Mouse (Mus musculus) midbrain, embryonic 11.5 days (tissue): ENCODE data around the gene Egfl7. TPM values are rescaled to one million over a fixed set of nuclear protein-coding genes. Genes with fewer than 3 reads are reported as not detected.

Experiments
- ATAC-seq: fragments of 200-750 bp; cut with Nextera tagmentation; 2 replicates; pipeline ENCODE4 v1.8.0; 2017; ENCODE audit warnings: moderate TSS enrichment, moderate library complexity; ENCODE audit not compliant: low FRiP score
- DNase-seq: peaks from one replicate; pipeline ENCODE4 v3.0.0; 2015; ENCODE audit warnings: low spot score; ENCODE audit errors: missing footprints
- H3K27ac ChIP-seq: fragments of 300-500 bp; sonication (generic); 2 replicates; pipeline ENCODE4 v1.5.1; 2014; ENCODE audit warnings: low read depth, low read length
- H3K27me3 ChIP-seq: fragments of 300-500 bp; sonication (generic); 2 replicates; pipeline ENCODE4 v1.6.1; 2014; ENCODE audit warnings: mild to moderate bottlenecking, low read length, moderate library complexity, mixed read lengths; ENCODE audit not compliant: control insufficient read depth, insufficient read depth
- H3K36me3 ChIP-seq: fragments of 300-500 bp; sonication (generic); 2 replicates; pipeline ENCODE4 v1.6.1; 2014; ENCODE audit warnings: mild to moderate bottlenecking, low read length, moderate library complexity, mixed read lengths; ENCODE audit not compliant: control insufficient read depth, insufficient read depth
- H3K4me1 ChIP-seq: fragments of 300-500 bp; sonication (generic); 2 replicates; pipeline ENCODE4 v1.6.1; 2014; ENCODE audit warnings: low read length; ENCODE audit not compliant: control insufficient read depth, insufficient read depth
- H3K4me2 ChIP-seq: fragments of 300-500 bp; sonication (generic); 2 replicates; pipeline ENCODE4 v1.6.1; 2014; ENCODE audit warnings: mild to moderate bottlenecking, moderate library complexity
- H3K4me3 ChIP-seq: fragments of 300-500 bp; sonication (generic); 2 replicates; pipeline ENCODE4 v1.5.1; 2014; ENCODE audit warnings: low read depth, low read length
- H3K9ac ChIP-seq: fragments of 300-500 bp; sonication (generic); 2 replicates; pipeline ENCODE4 v1.6.1; 2014; ENCODE audit warnings: low read length
- H3K9me3 ChIP-seq: fragments of 300-500 bp; sonication (generic); 2 replicates; pipeline ENCODE4 v1.6.1; 2016; ENCODE audit warnings: low read length; ENCODE audit not compliant: control insufficient read depth
- WGBS: fragments of 180-500 bp; shearing (Covaris S2); extraction: QIAGEN DNeasy Blood & Tissue Kit; methylation state at CpG from one replicate; pipeline ENCODE4 v1.1.7; 2014; 5-methylcytosine and 5-hydroxymethylcytosine counted together
- polyA plus RNA-seq: library from polyadenylated mRNA; unstranded; fragments of >200 nt; fragmentation: Nextera tagmentation; extraction: Ambion mirVana; gene quantifications from 2 replicates; pipeline ENCODE4 v1.2.1, GENCODE M21; 2014

Egfl7 gene
- polyA plus RNA-seq, 1 experiment from 2014 or later = 58.3 TPM

DNA sequence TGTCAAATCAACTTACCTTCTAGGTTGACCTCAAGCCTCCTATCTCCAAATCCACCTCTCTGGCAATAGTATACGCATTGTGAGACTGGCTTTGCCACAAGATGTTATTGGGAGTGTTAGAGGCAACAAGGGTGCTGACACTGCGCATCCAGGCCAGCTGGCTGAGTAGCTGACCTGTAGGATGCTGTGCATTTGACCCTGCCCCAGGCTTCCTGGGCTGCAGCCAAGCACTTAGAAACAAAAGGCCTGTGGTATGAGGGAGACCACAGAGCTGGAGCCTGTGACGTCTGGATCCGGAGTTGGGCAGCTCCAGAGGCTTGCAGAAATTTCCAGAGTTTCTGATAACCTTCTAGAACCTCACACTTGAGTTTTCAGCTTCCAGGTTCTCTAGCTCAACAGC, 36.7 kb upstream of the Egfl7 start:
- no peak overlapping the region for H3K9ac ChIP-seq
- no peak overlapping the region for H3K27ac ChIP-seq
- WGBS = 81% methylated on average over 4 of the region's 4 CpGs
- H3K4me2 ChIP-seq = no peak overlapping the region
- H3K36me3 ChIP-seq = no peaks in the 10 kb centered on the region
- DNase-seq (no peak), ATAC-seq (no peak)
- H3K4me1 ChIP-seq = peaks cover 19% of the 10 kb centered on the region
- no peaks in the 10 kb centered on the region for H3K27me3 ChIP-seq
- H3K4me3 ChIP-seq = no peak overlapping the region
- no peaks in the 10 kb centered on the region for H3K9me3 ChIP-seq

DNA sequence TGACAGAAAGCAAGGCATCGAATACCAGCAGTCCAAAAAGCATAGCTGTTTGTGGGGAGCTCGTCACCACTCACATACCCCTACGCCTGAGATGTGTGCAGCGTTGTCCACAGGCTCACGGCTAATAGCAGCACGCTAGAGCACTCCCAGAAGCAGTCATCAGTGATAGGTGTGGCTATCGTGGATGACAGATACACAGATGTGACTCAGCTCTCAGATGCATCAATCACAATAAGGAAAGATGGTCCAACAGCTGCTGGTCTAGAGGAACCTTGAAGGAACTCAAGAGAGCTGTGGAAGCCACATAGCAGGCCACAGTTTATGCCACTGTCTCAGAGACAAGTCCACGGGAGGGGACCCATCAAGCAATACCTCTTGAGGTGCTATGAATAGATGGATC, 36.0 kb upstream of the Egfl7 start:
- WGBS = 92% methylated on average over 8 of the region's 8 CpGs
- no peaks in the 10 kb centered on the region for H3K9me3 ChIP-seq
- H3K27ac ChIP-seq = no peak overlapping the region
- H3K27me3 ChIP-seq = no peaks in the 10 kb centered on the region
- no peak overlapping the region for H3K9ac ChIP-seq
- peaks cover 19% of the 10 kb centered on the region for H3K4me1 ChIP-seq
- no peak for DNase-seq
- H3K4me3 ChIP-seq = no peak overlapping the region
- H3K4me2 ChIP-seq = no peak overlapping the region
- H3K36me3 ChIP-seq = no peaks in the 10 kb centered on the region
- no peak for ATAC-seq

DNA sequence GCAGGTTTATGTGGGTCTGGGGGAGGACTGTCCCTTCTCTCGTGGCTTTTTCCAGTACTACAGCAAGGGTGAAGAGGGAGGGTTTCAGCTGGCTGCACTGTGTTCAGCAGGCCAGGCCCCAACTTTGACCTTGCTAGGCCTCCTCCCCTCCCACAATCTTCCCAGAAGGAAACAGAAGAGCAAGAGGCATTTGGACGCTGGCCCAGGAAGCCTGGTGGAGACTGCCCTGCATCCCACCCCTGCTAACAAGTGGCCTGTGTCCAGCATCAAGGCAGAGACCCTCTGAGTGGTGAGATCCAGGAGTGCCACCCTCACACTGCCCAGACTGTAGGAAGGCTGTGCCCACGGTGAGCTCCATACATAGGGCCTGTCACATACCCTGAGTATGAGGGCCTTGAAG, 35.5 kb upstream of the Egfl7 start:
- 69% methylated on average over 3 of the region's 3 CpGs for WGBS
- no peak overlapping the region for H3K27ac ChIP-seq
- ATAC-seq = no peak

DNA sequence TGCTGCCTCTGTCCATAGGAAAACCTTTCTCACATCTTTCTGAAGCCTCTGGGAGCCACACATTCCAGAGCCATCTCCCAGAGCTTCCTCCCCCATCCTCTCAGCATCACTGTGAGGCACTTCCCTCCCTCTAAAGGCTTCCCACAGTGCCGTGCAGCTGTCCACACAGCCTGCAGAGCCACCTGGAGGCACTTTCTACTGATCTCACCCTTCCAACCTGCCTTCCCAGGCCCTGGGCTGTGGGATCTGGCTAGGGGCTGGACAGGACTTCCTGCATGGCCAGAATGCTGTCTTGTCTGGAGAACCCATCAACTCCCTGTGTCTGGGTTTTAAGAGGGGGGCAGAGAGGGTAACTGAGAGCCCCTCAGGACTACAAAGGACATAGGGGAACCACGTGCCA, 32.3 kb upstream of the Egfl7 start:
- Histone ChIP-seq H3K27ac (no peak overlapping the region), H3K4me3 (no peak overlapping the region), H3K9me3 (no peaks in the 10 kb centered on the region), H3K4me2 (no peak overlapping the region), H3K4me1 (peaks cover 8% of the 10 kb centered on the region), H3K27me3 (no peaks in the 10 kb centered on the region), H3K36me3 (no peaks in the 10 kb centered on the region), H3K9ac (peak overlapping the region; percentile 30; the same call in 1 of the 2 replicates)
- WGBS = 26% methylated on average over 2 of the region's 2 CpGs
- ATAC-seq (peak; percentile 50; the same call in 1 of the 2 replicates), DNase-seq (peak; percentile 85)

More for the DNA sequence above, 35.5 kb upstream of the Egfl7 start:
- Histone ChIP-seq H3K9ac (no peak overlapping the region), H3K27me3 (no peaks in the 10 kb centered on the region), H3K4me1 (peaks cover 19% of the 10 kb centered on the region), H3K36me3 (no peaks in the 10 kb centered on the region), H3K4me3 (no peak overlapping the region), H3K4me2 (no peak overlapping the region), H3K9me3 (no peaks in the 10 kb centered on the region)
- no peak for DNase-seq

DNA sequence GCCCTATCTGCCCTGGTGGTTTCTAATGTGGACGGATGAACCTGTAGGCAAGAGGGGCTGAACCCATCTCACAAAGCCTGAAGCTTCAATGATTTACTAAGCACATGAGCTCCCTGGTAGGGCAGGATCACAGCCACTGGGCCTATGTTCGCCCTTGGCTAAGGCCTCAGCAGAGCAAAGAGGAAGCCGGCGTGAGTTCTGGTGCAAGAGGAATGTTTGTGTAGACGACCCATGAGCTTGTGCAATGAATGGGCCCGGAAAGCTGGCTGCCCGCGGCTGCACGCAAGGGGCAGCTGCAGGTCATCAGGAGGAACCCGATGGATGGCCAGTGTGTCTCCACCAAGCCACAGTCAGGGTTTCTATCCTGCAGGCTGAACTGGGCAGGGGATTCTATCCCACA, 30.0 kb upstream of the Egfl7 start:
- ATAC-seq (no peak), DNase-seq (no peak)
- H3K4me1 ChIP-seq = peaks cover 8% of the 10 kb centered on the region
- H3K36me3 ChIP-seq = no peaks in the 10 kb centered on the region
- no peak overlapping the region for H3K4me2 ChIP-seq
- no peaks in the 10 kb centered on the region for H3K27me3 ChIP-seq
- 91% methylated on average over 10 of the region's 10 CpGs for WGBS
- no peak overlapping the region for H3K9ac ChIP-seq
- H3K9me3 ChIP-seq = no peaks in the 10 kb centered on the region
- no peak overlapping the region for H3K4me3 ChIP-seq
- H3K27ac ChIP-seq = no peak overlapping the region

DNA sequence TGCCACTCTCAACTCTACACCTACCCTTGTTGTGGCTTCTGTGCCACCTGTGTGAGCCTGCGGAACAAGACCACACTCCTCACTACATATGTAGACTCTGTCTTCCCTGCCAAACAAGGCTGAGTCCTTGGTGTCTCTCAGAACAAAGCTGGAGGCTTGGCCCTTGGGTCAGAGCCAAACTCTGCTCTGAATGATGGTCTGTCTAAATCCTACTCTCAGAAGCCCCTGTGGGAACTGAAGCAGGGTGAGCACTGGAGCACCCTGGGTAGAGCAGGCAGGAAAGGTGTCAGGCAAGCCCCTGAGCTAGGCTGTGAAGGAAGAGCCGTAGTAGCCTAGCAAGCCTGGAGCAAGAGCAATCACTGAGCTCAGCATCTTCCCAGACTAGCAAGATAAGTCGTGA, 29.6 kb upstream of the Egfl7 start:
- Histone ChIP-seq H3K4me1 (peaks cover 8% of the 10 kb centered on the region), H3K9ac (no peak overlapping the region), H3K4me3 (no peak overlapping the region), H3K4me2 (no peak overlapping the region), H3K9me3 (no peaks in the 10 kb centered on the region), H3K27ac (no peak overlapping the region), H3K36me3 (no peaks in the 10 kb centered on the region), H3K27me3 (no peaks in the 10 kb centered on the region)
- 84% methylated on average over 3 of the region's 3 CpGs for WGBS
- DNase-seq (no peak), ATAC-seq (no peak)

DNA sequence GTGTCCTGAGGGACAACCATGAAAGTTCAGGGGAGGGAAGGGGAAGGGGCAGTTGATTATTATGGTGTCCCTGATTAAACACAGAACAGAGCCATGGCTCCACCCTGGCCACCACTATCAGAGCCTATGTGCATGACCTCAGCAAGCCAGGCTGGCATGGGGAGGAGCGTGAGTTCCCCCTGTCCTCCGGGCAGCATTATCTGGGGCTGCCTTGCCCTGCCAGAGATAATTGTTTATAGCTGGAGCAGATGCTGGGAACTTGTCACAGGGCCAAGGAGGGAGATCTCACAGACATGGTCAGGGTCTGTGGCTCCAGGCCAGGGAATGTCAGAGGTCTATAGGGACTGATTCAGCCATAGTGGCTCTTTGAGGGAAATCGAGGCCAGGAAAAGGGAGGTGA, 29.0 kb upstream of the Egfl7 start:
- no peak for DNase-seq
- Histone ChIP-seq H3K4me1 (peaks cover 8% of the 10 kb centered on the region), H3K36me3 (no peaks in the 10 kb centered on the region), H3K9ac (no peak overlapping the region), H3K9me3 (no peaks in the 10 kb centered on the region), H3K4me3 (no peak overlapping the region), H3K4me2 (no peak overlapping the region), H3K27me3 (no peaks in the 10 kb centered on the region), H3K27ac (no peak overlapping the region)
- ATAC-seq = no peak
- WGBS = 92% methylated on average over 3 of the region's 3 CpGs

DNA sequence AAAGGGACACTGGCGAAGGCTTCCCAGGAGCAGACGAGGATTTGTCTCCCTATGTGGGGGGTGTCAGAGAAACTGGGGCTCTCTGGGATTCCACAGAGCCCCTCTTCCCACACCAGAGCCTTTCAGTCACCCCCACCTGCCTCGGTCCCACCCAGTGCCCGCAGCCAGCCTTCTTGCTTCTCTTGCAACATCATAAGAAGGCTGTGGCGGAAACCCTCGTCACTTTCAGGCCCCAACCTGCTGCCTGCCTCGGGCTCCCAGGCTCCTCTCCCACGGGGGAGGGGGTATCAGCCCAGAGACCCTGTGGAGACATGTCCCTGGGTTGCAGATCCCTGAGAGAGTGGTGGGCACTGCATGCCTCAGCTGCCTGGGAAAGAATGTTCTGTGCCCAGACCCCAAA, 28.4 kb upstream of the Egfl7 start:
- H3K4me1 ChIP-seq = peaks cover 8% of the 10 kb centered on the region
- no peaks in the 10 kb centered on the region for H3K36me3 ChIP-seq
- no peaks in the 10 kb centered on the region for H3K9me3 ChIP-seq
- no peak for ATAC-seq
- H3K4me2 ChIP-seq = no peak overlapping the region
- 77% methylated on average over 8 of the region's 8 CpGs for WGBS
- no peaks in the 10 kb centered on the region for H3K27me3 ChIP-seq
- DNase-seq = no peak
- H3K4me3 ChIP-seq = no peak overlapping the region
- H3K9ac ChIP-seq = no peak overlapping the region
- H3K27ac ChIP-seq = no peak overlapping the region

DNA sequence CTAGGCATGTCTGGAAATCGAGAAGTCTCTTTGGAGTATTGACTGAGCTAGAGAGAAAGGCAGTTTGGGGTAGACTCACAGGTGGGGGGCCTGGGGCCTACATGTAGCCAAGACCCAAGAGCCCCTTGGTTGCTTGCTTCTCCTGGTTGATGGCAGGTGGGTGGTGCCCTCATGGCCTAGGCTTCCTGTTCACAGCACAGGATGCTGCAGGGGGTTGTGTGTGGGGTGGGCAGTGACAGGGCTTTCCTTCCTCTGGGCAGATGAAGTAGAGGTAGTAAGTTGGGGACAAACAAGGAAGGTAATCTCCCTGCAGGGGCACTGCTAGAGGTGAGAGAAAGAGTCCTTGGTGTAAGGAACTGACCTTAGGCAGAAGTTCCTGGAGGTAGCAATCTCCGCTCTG, 27.7 kb upstream of the Egfl7 start:
- Histone ChIP-seq H3K9ac (no peak overlapping the region), H3K4me1 (peaks cover 8% of the 10 kb centered on the region), H3K4me3 (no peak overlapping the region), H3K4me2 (no peak overlapping the region), H3K27me3 (no peaks in the 10 kb centered on the region), H3K9me3 (no peaks in the 10 kb centered on the region), H3K27ac (no peak overlapping the region), H3K36me3 (no peaks in the 10 kb centered on the region)
- WGBS = 89% methylated on average over 2 of the region's 2 CpGs
- no peak for ATAC-seq
- no peak for DNase-seq

DNA sequence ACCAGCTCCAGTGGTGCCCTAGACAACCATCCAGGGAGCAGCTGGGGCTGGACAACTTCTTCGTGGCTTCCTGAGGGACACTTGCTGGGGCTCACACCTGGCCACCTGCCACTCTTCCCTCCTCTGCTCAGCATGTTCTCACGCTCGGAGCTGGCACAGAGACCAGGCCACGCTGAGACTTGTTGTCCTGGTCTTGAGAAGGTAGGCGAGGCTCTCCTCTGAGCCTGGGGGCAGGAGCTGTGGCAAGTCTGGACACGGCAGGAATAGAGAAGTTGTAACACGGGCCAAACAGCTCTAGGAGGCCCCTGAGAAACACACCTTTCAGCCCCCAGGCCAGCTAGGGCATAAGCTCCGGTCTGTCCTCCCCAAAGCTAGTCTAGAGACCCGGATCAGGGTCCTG, 25.9 kb upstream of the Egfl7 start:
- no peak for DNase-seq
- Histone ChIP-seq H3K4me1 (no peaks in the 10 kb centered on the region), H3K9ac (no peak overlapping the region), H3K4me3 (no peak overlapping the region), H3K36me3 (no peaks in the 10 kb centered on the region), H3K4me2 (no peak overlapping the region), H3K27me3 (no peaks in the 10 kb centered on the region), H3K27ac (no peak overlapping the region), H3K9me3 (no peaks in the 10 kb centered on the region)
- 86% methylated on average over 9 of the region's 9 CpGs for WGBS
- no peak for ATAC-seq
